Mouse (Mus musculus) gastrocnemius, postnatal 14 days (tissue): ENCODE data around the gene Ank3. TPM values are rescaled to one million over a fixed set of nuclear protein-coding genes. Genes with fewer than 3 reads are reported as not detected.
A peak's percentile ranks its signal among the peaks of the same experiment; 100 is the strongest.

ENCODE experiments used
- DNase-seq: peaks from one replicate; pipeline ENCODE4 v3.0.0; 2021; ENCODE audit warnings: mixed read lengths
- intact Hi-C: fragments of 180-260 bp; cut with DNase I; formaldehyde crosslinking; loops from one replicate; pipeline ENCODE4 v1.15.1; 2025; ENCODE audit warnings: low total_unique reads
- total RNA-seq, 2 experiments: library from RNA; stranded (reverse); gene quantifications; 2 replicates each; pipeline ENCODE4 v1.2.3; 2021

The Ank3 gene
- total RNA-seq, 2 experiments from 2014 or later: 78.4 to 112 TPM

DNA sequence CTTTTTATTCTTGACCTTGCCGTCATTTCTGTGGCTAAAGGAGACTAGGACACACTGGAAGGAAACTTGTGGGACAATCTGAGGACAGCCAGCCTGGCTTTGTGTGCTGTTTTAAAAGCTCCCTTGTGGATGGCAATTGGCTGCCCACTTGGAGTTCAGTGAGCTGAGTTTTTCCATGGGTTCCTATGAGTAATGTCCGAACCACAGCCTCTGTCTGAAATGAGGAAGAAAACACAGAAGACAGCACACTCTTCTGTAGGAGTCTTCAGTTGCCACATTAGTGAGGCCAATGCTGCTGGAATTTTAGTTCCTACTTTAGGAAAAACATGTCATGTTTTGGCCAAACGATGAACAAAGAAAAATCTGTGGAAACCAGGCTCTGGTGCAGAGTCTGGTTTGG, 380.7 kb downstream of the Ank3 start:
- intact Hi-C loops: no loop called here
- no peak for DNase-seq

GRCm38 (mm10) chr10:69781491-69781890, 382.9 kb downstream of the Ank3 start:
- peak; percentile 57 for DNase-seq
- intact Hi-C loops: no loop called here

DNA sequence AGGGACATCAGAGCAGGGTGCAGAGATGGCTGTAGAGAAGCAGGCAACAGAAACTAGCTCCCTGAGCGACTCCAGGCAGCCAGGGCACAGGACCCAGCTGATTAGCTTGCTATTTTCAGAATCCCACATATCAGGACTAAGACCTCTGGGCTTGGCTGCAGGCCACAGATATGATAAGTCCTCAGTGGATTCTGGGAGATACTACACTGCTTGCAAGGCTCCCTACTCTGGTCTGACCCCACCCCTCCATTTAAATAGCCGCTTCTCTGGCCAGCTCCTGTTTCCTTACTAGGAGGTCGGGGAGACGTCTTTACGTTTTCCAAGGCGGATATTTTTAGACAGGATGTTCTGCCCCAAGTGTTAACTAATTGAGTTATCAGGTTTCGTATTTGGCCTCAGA, 386.7 kb downstream of the Ank3 start:
- peak; percentile 33 for DNase-seq
- intact Hi-C loops: no loop called here

DNA sequence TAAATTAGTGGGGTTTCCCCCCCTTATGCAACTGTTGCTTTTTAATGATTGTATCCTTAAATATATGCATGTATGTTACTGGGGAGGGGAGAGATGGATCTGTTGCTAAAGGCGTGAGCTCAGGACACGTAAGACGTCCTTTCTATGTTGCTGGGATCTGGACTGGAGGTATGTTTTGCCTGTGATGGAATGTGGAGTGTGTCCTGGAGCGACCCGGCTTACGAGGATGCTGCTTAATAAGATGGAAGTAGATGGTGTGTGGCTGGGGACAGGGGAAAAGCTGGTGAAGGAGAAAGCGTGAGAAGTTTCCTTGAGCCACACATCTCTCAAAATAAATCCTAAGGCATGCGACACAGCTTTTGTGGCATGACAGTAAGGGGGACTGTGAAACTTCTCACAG, 387.1 kb downstream of the Ank3 start:
- DNase-seq: no peak
- intact Hi-C loops: no loop called here

DNA sequence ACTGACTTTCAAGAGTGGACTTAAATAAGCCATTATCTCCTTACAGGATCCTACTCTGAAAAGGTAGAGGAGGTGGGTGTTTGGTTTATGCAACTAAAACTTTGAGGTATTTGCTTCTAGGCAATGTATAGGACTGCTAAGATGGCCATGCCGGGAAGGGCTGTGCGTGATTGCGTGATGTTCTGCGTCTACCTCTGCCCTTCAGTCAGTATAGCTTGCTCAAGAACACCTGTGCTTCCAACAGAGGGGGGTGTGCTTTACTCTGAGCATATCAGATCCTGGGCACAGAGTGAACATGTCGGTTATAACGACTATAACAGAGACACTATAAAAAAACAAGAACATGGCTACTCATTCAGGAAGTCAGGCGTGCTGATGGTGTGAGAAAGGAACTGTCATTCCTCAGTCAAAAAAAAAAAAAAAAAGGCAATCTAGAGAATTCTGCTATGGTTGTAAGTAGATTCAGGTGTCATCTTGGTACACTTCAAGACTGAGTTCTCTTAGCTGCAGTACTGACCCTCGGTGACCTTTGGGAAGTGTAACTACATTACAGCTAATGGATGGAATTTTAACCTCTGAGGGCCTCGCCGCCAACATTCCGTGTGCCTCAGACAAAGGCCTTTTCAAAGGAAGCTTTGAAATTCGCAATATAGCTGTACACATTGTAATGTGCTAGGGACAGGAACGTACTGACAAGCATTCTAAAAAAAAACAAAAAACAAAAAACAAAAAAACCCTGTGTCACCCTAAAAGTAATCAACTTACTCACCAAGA, 387.8 kb downstream of the Ank3 start:
- DNase-seq: no peak
- intact Hi-C loops: no loop called here

GRCm38 (mm10) chr10:69787379-69787778, 388.8 kb downstream of the Ank3 start:
- no peak for DNase-seq
- intact Hi-C loops: no loop called here

DNA sequence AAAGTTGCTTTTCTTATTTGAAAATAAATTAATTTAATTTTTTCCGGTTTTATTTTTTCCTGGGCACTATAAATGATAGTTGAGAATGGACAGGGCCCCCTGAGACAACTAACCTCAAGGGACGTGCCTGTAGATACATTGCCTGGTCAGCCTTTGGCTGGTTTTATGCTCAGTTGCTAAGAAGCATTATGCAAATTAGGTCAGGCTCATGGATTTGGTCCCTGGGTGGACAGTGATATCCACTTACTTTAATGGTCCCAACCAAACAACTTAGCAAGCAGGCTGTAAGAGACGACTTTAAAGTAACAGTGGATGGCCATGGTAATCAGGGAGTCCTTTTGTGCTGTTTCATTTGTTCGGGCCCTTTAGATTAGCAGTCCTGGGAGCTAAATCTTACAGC, 392.0 kb downstream of the Ank3 start:
- intact Hi-C loops: no loop called here
- DNase-seq: no peak

DNA sequence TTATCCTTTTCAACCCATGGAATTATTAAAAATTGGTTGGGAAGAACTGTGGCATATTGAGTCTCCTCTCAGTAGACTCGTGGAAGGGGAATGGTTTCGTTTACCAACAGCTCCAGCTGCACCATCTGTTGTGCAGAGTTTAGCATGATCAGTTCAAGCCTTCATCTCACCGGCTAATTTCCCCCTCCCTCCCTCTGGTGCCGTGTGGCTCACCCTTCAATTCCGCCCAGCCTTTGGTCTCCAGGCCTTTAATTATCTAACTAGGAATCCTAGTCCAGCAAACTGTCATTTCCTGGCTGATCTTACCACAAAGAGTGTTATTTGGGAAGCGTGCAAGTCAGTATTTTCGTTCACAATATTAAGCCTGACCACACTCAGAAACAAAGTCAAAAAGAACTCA, 393.4 kb downstream of the Ank3 start:
- intact Hi-C loops: no loop called here

DNA sequence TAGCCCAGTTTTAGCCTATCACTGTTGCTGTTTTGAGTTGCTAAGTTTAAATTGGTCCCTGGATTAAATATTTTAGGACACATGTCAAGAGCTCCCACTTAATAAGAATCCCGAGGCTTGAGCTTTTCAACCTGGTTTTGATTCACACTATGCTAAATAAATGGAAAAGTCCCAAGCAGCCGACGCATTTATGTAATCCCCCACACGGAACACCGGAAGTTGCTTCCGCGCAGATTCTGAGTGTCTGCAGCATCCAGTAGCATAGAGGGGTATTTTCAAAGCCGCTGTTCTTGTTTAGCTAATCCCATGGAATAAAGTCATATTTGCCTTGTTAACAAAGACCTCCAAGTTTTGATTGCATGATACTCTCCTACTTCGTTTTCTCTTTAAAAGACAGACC, 393.8 kb downstream of the Ank3 start:
- DNase-seq: no peak
- intact Hi-C loops: no loop called here

More for the DNA sequence above, 393.4 kb downstream of the Ank3 start:
- no peak for DNase-seq

DNA sequence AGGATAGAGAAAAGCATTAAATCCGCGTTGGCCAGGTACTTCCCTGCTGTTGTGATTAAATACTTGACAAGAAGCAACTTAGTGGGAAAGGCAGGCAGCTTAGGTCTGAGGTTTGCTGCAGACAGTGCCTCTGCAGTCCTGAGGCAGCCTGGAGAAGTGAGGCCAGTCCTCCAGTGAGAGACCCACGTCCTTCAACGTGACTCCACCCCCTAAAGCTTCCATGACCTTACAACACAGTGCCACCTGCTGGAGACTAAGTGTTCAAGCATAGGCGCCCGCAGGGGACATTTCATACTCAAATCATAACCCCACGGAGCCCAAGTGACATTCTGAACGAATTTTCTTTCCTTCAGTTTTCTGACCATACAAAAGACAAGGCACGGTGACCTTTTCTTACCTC, 394.5 kb downstream of the Ank3 start:
- intact Hi-C loops: no loop called here
- peak; percentile 64 for DNase-seq

- intact Hi-C loops: loop anchor here (5.0 kb wide), 1 partner anchor 138 kb away; no protein-coding TSS in a partner anchor
- DNase-seq: no peak
These were observed 397.1 kb downstream of the Ank3 start for GRCm38 (mm10) chr10:69795656-69796055.

GRCm38 (mm10) chr10:69796421-69796886, 397.9 kb downstream of the Ank3 start:
- intact Hi-C loops: loop anchor here (5.0 kb wide), 1 partner anchor 139 kb away; no protein-coding TSS in a partner anchor
- peak; percentile 33 for DNase-seq

DNA sequence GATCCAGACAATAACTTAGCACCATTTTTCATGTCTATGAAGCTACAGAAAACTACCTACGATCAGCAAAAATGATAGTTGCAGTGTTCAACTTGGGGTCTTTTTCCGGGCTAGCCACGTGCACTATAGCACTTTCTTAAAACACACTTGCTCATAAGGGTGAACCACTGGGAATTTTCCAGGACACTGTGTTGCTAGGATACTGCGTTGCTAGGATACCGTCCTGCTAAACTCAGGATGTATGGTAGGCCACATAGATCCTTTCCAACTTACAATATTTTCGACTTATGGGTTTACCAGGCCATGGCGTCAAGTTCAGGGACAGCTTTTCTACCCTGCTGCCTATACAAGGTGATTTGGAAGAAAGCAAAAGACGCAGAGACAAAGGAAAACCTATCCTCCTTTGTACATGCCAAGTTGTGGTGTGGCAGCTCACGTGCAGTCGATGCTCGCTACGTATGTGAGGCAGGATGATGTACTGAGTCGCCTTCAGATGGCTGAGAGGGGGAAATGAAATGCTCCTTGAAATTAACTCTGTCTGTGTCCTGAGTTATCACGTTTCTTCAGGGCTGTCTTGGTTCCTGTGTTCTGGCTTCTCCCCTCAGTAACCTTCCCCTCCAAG, 404.7 kb downstream of the Ank3 start:
- intact Hi-C loops: no loop called here
- DNase-seq: no peak

GRCm38 (mm10) chr10:69804613-69805012, 406.0 kb downstream of the Ank3 start:
- intact Hi-C loops: no loop called here
- no peak for DNase-seq

GRCm38 (mm10) chr10:69810785-69811184, 412.2 kb downstream of the Ank3 start:
- DNase-seq: no peak
- intact Hi-C loops: no loop called here

DNA sequence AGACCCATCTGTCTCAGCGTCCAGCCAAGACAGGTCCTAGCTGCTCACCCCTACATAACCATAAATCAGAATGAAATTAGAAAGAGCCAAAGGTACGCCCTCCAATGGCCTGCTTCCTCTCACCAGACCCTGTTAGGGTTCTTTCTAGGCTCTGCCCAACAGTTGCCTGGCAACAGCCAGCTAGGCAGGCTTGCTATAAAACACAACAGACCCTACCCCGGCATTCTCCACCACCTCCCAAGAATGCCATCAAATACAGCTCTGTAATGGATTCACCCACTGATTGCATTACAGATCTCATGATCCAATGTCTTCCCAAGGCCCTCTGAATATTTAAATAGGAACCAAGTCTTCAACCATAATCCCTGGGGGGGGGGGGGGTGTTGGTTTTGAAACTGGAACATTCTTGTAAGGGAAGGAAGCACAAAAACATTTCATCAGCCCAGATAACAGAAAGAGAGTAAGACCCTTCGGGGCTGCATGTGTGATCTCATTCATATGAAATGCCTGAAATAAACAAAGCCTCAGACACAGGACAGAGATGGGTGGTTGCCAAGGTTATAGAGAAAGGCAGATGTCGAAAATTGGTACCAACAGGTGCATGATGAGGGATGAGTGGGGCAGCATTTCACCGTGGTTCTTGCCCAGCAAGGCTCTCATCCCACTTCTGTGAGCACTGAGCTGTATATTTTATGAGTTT, 415.4 kb downstream of the Ank3 start:
- intact Hi-C loops: no loop called here
- DNase-seq: no peak

DNA sequence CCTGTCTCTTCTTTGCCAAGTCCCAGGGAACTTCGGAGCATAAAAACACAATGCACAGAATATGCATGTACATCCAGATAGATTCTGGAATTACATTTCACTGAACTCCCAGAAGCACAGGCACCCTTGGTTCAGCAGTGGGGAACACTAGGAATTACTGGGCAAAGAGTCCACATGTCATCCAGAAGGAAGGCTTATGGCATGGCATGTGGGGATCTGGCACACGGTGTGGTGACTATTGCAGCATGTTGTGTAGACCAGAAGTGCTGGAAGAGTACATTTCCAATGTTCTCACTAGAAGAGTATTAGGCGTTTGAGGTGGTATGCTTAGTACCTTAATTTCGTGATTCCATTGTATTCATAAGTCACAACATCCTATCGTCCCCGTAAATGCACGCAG, 422.7 kb downstream of the Ank3 start:
- DNase-seq: no peak

DNA sequence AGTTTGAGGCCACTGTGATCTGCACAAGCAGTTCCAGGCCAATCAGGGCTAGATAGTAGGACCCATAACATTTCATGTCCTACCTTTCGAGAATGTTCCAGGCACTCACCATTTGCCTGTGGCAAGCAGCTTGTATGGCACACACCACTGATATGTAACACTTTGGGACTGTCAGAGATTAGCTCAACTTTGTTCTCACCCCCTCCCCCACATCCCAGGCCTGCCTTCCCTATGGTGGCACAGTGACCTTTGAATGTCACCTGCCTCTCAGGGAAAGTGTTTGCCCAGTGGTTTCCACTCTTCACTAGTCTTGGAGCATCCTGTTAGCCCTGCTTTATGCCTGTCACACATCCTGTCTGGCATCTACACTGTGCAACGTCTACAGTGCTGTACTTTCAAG, 430.2 kb downstream of the Ank3 start:
- DNase-seq: no peak
- intact Hi-C loops: no loop called here

More for the DNA sequence above, 422.7 kb downstream of the Ank3 start:
- intact Hi-C loops: no loop called here

DNA sequence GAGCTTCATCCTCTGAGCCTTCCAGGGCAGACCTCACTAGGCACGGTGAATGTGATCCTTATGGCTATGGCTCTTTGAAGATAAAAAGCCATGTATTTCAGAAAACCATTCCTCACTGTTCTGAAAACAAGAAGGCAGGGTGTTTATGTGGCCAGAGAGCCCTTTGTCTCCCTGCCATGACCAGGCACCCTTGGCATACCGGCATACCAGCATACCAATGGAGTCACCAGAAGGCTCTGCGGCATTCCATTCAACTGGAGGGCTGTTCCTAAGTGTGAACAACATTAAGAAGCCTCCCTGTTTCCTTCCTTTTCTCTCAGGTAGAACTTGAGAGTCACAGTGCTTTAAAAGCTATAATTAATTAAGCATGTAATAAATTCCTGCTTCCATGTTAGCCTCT, 430.7 kb downstream of the Ank3 start:
- intact Hi-C loops: no loop called here
- DNase-seq: no peak

DNA sequence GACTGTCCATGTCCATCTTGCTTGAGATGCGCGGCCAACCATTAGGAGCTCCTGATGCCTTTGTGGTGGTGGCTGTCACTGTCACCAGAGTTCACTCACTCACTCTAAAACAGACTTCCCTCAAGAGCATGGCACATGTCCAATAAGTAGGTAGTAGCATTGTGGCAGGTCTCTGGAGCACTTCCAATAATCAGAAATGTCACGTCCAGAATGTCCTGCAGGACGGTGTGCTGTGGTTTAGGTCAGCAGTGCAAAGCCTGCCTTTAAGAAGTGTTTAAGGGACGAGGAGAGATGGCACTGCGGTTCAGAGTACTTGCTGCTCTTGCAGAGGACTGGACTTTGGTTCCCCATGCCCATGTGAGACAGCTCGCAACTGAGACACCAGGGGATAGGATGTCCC, 433.0 kb downstream of the Ank3 start:
- no peak for DNase-seq
- intact Hi-C loops: no loop called here

DNA sequence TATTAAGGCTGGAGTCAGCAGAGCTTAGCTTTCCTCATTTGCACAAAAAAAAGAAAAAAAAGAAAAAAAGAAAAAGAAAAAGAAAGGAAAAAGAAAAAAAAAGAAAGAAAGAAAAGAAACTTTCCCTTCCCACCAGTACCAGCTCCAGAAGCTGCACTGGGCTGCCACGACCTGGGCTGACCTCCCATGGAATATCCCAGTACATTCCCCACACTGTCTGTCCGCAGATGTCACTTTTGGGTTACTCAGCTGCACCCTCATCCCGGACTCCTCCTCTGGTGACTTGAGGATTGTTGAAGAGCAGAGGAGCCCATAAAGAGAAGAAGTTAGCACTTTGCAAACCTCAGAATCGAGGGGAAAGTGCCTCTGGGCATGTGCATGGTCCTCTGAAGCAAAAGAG, 433.7 kb downstream of the Ank3 start:
- DNase-seq: peak; percentile 57
- intact Hi-C loops: no loop called here
